Mouse (Mus musculus) T-helper 2 cell (primary cell): ENCODE results near the gene Gas2.

ENCODE experiments used
- in situ Hi-C: fragments of 300-600 bp; cut with MboI, MseI; formaldehyde crosslinking; loops from one replicate; pipeline ENCODE4 v1.15.1; 2025; ENCODE audit warnings: high pct_unique_total_duplicates

Gas2 gene

DNA sequence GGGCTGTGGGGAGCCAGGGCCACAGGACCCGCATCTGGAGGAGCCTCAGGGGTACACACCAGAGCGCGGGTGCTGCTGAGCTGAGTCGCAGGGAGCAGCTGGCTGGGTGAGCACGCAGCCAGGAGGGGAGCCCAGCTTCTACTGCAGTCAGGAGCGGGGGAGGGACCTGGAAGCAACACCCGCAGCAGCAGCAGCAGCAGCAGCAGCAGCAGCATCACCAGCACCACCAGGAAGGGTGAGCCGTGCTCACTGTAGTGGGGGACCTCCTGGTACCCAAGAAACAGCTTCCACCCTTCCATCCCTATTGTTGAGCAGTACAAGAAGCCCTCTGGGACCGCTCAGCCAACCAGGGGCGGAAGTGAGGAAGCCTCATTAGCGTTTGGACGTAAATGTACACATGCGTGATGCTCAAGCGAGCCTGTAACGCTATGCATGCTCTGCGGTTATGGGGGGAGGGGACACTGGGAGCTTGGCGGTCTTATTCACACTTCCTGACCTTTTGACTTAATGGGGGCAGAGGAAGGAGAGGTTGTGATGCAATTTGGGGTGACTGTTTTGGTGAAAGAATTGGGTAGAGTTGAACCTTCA is 17.4 kb downstream of the Gas2 start:
- in situ Hi-C loops = no loop called here

DNA sequence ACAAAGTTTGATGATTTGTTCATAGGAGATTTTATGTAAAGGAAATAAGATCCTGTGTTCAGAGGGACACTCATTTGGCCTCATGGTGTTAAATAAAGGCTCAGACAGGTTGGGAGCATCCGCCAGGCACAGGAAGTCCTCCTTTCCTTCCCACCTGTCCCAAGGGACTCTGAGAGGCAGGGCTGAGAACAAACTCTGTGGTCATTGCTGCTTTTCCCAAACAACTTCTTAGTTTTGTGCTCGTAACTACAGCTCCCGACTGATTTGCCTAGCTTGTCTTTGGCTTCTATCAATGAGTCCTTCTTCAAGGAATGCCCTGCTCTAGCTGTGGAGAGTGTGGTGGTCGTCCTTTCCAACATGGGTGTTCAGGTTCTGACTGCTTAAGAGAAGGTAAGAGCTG is 18.3 kb downstream of the Gas2 start:
- in situ Hi-C loops = no loop called here

- in situ Hi-C loops = no loop called here
Measured at GRCm38 (mm10) chr7:51885345-51885744, 23.5 kb downstream of the Gas2 start.

DNA sequence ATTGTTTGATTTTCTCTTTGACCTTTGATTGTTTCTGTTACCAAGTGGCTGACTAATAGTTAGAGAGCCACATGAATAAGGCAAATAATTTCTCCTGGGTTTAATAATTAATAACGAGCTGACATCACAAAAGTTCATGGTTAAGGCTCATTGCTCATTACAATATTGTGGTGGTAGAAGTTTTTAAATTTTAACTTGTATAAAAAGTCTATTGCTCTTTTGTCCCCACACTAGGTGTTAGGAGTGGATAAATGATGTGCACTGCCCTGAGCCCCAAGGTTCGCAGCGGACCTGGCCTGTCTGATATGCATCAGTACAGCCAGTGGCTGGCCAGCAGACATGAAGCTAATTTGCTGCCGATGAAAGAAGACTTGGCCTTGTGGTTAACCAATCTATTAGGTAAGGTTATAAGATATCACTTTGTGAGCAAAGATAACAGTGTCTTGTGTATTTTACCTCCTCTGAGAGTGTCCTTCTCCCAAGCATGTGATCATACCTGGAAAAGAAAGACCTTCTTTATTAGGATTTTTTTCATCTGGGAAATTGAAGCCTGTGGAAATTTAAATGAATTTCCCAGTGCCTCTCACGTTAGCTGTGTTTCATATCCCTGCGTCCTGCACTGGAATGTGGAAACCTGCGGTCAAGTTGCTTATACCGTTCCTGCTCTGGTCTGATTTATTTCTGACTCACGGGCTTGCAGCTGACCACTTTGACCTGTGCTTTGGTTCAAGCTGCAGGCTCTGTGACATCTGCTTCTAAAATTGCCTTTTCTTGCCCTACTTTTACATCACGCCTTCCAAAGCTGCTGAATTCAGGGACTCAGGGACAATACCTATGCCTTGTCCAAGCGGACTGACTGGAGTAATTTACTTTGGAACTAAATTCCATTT is 26.1 kb downstream of the Gas2 start:
- in situ Hi-C loops = no loop called here

DNA sequence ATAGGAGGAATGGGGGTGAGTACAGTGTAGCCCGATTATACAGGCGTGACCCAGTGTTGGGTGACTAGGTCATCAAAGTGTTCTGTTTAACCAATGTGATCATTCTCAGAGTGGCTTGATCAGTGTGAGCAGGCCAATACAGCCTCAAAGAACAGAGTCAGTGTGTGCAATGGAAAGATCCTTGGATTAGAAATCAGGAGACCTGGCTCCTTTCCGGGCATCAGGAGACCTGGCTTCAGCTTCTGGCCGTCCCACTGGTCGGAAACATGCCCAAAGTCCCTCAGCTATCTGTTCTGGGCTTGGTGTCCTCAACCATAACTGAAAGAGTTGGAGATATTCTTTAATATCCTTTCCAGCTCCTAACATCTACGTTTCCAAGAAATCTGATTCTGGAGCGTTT is 27.8 kb downstream of the Gas2 start:
- in situ Hi-C loops = no loop called here

DNA sequence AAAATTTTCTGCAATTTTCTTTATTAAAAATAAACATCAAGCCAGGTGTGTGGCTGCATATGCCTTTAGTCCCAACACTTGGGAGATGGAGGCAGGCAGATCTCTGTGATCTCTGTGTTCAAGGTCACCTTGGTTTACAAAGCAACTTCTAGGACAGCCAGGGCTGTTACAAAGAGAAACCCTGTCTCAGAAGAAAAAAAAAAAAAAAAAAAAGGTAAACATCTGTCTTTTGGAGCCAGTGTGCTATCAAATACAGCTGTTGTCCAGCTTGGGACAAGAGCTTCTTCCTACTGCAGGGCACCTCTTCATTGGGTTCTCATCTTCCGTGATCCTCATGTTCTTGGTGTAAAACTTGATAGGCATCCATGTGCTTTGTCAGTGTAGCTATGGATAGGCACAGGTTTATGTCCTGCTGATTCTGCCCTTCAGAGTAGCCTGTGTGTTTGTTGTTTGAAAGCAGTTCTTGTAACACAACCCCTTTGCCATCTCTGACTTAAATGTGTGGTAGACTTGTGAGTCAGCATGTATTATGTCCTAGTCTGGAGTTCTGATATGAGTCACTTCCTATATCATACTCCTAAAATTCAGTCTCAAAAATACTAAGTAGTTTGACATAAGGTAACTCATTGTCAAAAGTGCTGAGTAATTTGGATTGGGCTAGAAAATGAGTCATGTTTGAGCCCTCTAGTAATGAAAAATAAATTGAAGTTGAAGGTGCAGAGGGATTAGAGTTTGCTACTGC is 30.6 kb downstream of the Gas2 start:
- in situ Hi-C loops = no loop called here

DNA sequence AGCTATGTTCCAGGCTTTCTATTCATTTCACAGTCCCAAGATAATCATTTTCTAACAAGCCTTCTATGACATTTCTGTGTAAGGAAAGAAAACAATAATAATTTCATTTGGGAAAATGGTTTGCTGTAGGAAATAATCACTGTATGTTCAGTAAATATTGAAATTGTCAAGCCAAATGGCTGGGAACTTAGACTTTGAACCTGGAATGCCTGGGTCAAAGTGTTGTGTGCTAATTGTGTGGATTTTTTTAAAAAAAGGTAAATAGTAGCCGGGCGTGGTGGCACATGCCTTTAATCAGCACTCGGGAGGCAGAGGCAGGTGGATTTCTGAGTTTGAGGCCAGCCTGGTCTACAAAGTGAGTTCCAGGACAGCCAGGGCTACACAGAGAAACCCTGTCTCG is 31.2 kb downstream of the Gas2 start:
- in situ Hi-C loops = no loop called here

GRCm38 (mm10) chr7:51894133-51894801 is 32.5 kb downstream of the Gas2 start:
- in situ Hi-C loops = no loop called here

DNA sequence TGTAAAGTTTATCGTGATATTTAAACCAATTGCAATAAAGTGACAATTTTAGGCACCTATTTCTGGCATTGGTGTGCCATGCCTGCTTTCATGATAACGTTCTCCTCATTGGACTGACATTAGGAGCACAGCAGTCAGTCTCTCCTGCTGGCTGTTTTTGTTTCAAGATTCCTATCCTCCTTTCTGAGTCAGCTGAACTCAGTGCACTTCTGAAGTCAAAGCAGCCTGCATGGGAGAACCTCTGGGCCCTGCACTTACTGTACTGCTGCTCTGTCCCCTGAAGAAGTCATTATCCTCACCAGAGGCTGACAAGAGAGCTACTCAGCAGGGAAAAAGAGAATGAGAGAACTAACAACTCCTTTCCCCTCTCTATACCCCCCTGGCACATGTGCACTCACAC is 33.1 kb downstream of the Gas2 start:
- in situ Hi-C loops = no loop called here

DNA sequence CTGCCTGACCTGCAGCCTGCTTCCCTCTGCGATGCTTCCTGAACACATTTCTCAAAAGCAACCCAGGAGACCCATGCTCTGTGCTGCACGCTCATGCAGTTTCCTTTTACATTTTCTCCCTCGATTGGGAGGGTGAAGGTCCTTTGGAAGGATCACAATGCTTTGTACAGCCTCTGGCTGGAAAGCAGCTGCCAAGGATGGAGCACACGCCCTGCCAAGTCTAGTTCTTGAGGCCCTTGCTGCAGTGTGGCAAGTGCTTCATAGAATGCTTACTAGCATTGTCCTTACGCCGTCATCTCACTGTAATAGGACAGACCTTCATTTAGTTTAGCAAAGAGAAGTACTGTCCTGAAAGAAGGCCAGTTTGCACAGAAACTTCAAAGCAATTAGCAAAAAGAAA is 37.3 kb downstream of the Gas2 start:
- in situ Hi-C loops = no loop called here

DNA sequence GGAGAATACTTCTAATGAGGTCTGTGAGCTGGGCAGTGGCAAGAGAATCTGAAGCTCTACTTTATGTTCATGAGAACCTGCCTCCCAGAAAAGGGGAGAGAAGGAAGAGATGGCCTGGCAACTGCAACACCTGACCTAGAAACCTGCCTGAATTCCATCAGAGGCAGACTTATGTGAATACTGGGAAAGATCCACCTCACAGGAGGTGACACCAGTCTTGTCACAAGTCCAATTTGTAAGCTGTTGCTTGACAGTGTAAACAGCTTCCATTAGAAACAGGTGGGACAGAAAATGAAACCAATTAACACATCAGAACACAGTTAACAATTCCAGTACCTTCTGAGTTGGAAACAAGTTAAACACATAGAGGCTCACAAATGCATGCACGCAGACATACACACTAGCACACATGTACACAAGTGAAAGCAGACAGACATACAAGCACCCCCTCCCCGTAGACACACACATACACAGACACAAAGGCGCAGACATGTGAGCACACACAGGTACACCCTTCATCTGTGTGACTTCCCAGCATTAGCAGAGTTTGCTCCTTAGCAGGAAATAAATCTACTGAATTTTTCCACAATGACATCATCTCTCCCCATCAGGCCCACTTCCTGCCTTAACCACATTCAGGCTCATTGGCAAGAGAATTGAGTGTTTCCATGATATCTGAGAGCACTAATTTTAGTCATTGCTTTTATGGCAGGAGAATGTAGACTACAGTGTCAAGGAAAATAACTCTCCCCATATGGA is 51.7 kb downstream of the Gas2 start:
- in situ Hi-C loops = no loop called here

DNA sequence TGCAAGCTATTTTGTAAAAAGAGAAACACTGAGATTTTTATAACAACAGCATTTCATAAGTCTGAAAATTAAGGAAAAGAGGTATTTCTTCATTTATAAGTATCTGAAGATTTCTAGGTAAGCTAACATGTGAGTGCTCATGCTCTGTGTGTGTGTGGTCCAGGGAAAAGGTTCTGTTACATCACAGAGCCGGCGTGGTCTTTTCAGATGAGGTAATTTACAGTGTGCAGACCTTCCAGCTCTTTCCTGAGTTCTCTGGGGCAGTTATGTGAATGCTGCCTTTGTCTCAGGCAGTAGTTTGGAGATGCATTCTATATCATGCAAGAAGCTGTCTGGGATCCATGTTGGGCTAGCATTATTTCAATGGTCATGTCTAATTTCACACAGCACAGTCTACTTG is 52.3 kb downstream of the Gas2 start:
- in situ Hi-C loops = no loop called here

DNA sequence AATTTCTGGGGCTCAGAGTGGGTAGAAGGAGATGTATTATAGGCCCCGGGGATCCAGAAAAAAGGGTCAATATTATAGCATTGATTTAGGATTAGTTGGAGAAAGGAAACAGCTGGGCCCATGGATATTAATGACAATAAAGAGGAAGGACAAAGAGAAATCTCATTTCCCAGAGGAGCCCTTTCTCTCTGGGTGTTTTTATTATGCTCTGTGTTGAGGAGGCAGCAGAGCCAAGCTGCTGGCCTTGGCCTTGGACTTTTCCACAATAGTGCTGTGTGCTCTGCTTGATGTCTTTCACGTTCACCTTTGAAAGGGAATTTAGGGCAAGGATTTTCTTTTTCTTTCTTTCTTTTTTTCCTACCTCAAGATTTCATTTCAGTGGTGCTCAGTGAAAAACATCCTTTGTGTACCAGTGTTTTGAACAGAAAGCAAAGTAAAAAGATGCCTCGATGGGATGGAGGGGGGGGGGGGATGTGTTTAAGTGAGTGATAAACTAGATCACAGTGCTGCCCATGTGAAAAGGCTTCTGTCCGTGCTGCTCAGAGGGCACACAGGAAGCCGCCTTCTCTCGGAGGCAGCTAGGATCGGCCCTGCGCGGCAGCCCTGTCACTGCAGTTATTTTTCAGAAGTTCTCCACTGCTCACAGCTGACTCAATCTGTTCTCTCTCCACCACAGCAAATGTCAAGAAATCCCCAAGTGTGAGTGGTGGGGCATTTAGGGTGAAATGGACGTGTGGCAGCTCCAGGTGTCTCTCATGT is 67.1 kb downstream of the Gas2 start:
- in situ Hi-C loops = no loop called here

GRCm38 (mm10) chr7:51931217-51931616 is 69.4 kb downstream of the Gas2 start:
- in situ Hi-C loops = no loop called here

DNA sequence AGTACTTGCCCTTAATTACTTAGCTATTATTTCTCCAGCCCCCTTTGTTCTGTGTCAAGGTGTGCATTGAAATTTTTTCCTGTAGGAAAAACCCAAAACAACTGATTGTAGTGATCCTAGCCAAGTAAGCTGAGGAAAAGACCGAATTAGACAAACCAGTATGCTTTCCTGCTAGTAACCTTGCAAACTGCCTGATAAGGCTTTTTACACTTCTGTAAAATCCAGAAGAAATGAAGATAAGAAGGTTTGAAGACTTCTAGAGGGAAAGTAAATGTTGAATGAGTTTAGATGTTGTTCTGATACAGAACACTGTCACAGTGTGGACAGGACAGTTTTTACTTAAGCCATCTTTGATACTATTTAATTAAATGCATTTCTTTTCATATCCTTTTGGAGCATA is 75.5 kb downstream of the Gas2 start:
- in situ Hi-C loops = no loop called here

- in situ Hi-C loops = no loop called here
Measured at GRCm38 (mm10) chr7:51940461-51940860, 78.6 kb downstream of the Gas2 start.

DNA sequence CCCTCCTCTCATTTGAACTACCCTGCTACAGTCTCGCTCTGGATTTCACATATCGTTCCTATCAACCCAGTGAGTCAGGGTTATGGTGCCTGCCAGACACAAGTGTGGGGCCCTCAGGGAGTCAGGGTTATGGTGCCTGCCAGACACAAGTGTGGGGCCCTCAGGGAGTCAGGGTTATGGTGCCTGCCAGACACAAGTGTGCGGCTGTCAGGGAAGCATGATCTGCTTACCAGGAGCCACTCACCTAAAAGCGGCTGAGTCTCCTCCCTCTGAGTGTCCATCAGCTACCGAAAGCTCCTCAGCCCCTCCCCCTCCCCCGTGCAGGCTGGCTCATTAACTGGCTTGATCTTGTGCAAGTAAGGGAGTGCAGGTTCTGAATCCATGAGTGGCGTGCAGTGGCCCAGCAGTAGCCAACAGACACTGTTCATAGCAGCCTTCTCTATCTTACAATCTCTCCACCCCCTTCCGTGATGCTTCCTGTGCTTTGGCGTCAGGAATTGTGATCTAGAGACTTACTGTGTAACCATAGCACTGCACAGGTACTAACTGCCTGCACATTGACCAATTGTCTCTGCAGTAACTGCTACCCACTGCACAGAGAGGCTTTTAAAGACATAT is 93.7 kb downstream of the Gas2 start:
- in situ Hi-C loops = no loop called here

DNA sequence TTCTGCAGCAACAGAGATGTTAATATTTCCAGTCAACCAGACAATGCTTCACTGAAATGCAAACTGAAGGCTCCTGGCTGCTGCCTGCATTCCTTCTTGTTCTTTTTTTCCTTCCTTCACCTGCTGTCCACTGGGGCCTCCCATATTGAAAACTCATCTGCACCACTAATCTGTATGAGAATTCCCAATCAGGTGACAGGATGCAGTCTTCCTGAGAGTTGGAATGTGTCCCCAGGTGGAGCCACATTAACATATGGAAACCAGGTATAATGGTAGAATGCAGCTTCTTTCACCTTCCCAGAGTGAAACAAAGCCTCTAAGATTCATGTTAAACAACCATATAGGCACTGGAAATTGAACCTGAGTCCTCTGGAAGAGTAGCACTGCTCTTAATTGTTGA is 96.0 kb downstream of the Gas2 start:
- in situ Hi-C loops = no loop called here

DNA sequence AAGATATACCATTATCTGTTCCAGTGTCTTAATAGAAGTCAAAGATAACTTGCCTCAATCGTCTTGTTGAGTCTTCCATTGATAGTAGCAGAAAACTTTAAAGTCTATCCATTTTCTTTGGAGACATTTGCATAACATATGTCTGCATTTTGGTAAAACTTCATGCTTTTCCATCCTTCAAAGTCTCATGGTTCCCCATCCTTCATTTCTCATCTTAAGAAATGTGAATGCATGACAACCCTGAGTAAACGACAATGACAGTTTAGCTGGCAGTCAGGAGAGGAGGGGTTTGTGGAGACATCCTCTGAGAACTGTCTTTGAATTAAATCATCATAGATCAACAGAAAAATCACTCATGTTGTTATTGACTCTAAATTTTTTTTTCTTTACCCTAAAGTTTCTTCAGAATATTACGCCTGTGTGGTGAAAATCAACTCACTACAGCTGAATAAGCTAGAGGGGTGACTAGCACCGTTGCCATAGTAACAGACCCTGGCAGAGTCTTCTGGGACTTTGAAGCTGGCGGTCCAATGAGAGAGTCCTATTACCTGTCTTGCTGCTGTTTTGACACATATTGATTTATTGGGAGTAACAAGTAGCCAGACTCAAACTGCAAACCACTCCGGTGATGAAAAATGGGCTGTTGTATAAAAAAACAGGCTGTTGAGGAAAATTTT is 99.0 kb downstream of the Gas2 start:
- in situ Hi-C loops = loop anchor here (10.0 kb wide), 1 partner anchor 106 kb away; no protein-coding TSS in a partner anchor
